Mouse (Mus musculus) neural tube, embryonic 13.5 days (tissue): ENCODE measurements around the gene Pltp. TPM values are rescaled to one million over a fixed set of nuclear protein-coding genes. Genes with fewer than 3 reads are reported as not detected.
A peak's percentile ranks its signal among the peaks of the same experiment; 100 is the strongest.
"Not testable (repeated sequence)": the region's sequence is repeated elsewhere in the genome, so short reads cannot be mapped to it uniquely, and the experiment has no call there.

Source experiments
- ATAC-seq: fragments of 200-750 bp; cut with Nextera tagmentation; 2 replicates; pipeline ENCODE4 v1.8.0; 2017; ENCODE audit warnings: low read depth, mild to moderate bottlenecking, moderate TSS enrichment, moderate library complexity
- H3K27ac ChIP-seq: fragments of 300-500 bp; sonication (generic); replicated peaks from 2 replicates; pipeline ENCODE4 v1.5.1; 2015; ENCODE audit warnings: moderate library complexity, mild to moderate bottlenecking, inconsistent platforms
- H3K27me3 ChIP-seq: fragments of 300-500 bp; sonication (generic); 2 replicates; pipeline ENCODE4 v1.6.1; 2015; ENCODE audit warnings: mild to moderate bottlenecking, inconsistent platforms
- H3K36me3 ChIP-seq: fragments of 300-500 bp; sonication (generic); 2 replicates; pipeline ENCODE4 v1.6.1; 2015; ENCODE audit warnings: mild to moderate bottlenecking, inconsistent platforms
- H3K4me1 ChIP-seq: fragments of 300-500 bp; sonication (generic); replicated peaks from 2 replicates; pipeline ENCODE4 v1.6.1; 2015; ENCODE audit warnings: inconsistent platforms
- H3K4me2 ChIP-seq: fragments of 300-500 bp; sonication (generic); 2 replicates; pipeline ENCODE4 v1.6.1; 2015; ENCODE audit warnings: inconsistent platforms, mild to moderate bottlenecking, moderate library complexity
- H3K4me3 ChIP-seq: fragments of 300-500 bp; sonication (generic); 2 replicates; pipeline ENCODE4 v1.5.1; 2015; ENCODE audit warnings: mild to moderate bottlenecking, inconsistent platforms
- H3K9ac ChIP-seq: fragments of 300-500 bp; sonication (generic); 2 replicates; pipeline ENCODE4 v1.6.1; 2015; ENCODE audit warnings: moderate library complexity, mild to moderate bottlenecking, inconsistent platforms
- H3K9me3 ChIP-seq: fragments of 300-500 bp; sonication (generic); 2 replicates; pipeline ENCODE4 v1.6.1; 2016; ENCODE audit warnings: inconsistent platforms
- WGBS: fragments of 180-500 bp; shearing (Covaris S2); methylation state at CpG from one replicate; pipeline ENCODE4 v1.1.7; 2015; 5-methylcytosine and 5-hydroxymethylcytosine counted together
- polyA plus RNA-seq: library from polyadenylated mRNA; unstranded; fragments of >200 nt; fragmentation: Nextera tagmentation; extraction: Ambion mirVana; gene quantifications from 2 replicates; pipeline ENCODE4 v1.2.1, GENCODE M21; 2015

The Pltp gene
- polyA plus RNA-seq, 1 experiment from 2014 or later: 132 TPM

DNA sequence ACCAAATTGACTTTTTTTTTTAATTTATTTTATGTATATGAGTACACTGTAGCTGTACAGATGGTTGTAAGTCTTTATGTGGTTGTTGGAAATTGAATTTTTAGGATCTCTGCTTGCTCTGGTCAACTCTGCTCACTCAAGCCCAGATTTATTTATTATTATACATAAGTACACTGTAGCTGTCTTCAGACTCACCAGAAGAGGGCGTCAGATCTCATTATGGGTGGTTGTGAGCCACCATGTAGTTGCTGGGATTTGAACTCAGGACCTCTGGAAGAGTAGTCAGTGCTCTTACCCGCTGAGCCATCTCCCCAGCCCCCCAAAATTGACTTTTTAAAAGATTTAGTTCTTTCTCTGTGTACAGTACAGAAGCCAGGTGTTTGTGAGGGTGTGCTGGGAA, 18.1 kb upstream of the Pltp start:
- not testable (repeated sequence) for H3K9ac ChIP-seq, H3K36me3 ChIP-seq, H3K27ac ChIP-seq, H3K27me3 ChIP-seq, H3K4me3 ChIP-seq, ATAC-seq, H3K4me2 ChIP-seq, H3K9me3 ChIP-seq
- WGBS: 44% methylated on average over 2 of the region's 2 CpGs
- H3K4me1 ChIP-seq: peaks cover 42% of the 10 kb centered on the region

- 7% methylated on average over 1 of the region's 1 CpGs for WGBS
- Histone ChIP-seq H3K9me3 (no peaks in the 10 kb centered on the region), H3K27me3 (no peaks in the 10 kb centered on the region), H3K4me3 (no peak overlapping the region), H3K4me1 (peaks cover 36% of the 10 kb centered on the region), H3K36me3 (no peaks in the 10 kb centered on the region), H3K9ac (no peak overlapping the region), H3K27ac (peak overlapping the region; percentile 69), H3K4me2 (no peak overlapping the region)
- ATAC-seq: no peak
These were observed 16.8 kb upstream of the Pltp start for GRCm38 (mm10) chr2:164874239-164874769.

GRCm38 (mm10) chr2:164873621-164874020, 16.1 kb upstream of the Pltp start:
- H3K9ac ChIP-seq: no peak overlapping the region
- H3K27me3 ChIP-seq: no peaks in the 10 kb centered on the region

GRCm38 (mm10) chr2:164871602-164872303, 14.2 kb upstream of the Pltp start:
- Histone ChIP-seq H3K9ac (no peak overlapping the region), H3K36me3 (no peaks in the 10 kb centered on the region), H3K4me1 (peaks cover 18% of the 10 kb centered on the region), H3K4me2 (no peak overlapping the region), H3K4me3 (no peak overlapping the region), H3K27ac (no peak overlapping the region), H3K27me3 (no peaks in the 10 kb centered on the region), H3K9me3 (0 out of 2 replicates have a peak, but pooled peaks cover 9% of the 10 kb centered on the region)
- WGBS: 68% methylated on average over 6 of the region's 6 CpGs
- ATAC-seq: no peak

More at GRCm38 (mm10) chr2:164873621-164874020, 16.1 kb upstream of the Pltp start:
- no peak overlapping the region for H3K4me2 ChIP-seq
- no peaks in the 10 kb centered on the region for H3K9me3 ChIP-seq
- H3K27ac ChIP-seq: peak overlapping the region; percentile 69
- no peak overlapping the region for H3K4me3 ChIP-seq
- H3K4me1 ChIP-seq: peaks cover 35% of the 10 kb centered on the region
- H3K36me3 ChIP-seq: no peaks in the 10 kb centered on the region
- ATAC-seq: no peak
- 50% methylated on average over 3 of the region's 3 CpGs for WGBS

DNA sequence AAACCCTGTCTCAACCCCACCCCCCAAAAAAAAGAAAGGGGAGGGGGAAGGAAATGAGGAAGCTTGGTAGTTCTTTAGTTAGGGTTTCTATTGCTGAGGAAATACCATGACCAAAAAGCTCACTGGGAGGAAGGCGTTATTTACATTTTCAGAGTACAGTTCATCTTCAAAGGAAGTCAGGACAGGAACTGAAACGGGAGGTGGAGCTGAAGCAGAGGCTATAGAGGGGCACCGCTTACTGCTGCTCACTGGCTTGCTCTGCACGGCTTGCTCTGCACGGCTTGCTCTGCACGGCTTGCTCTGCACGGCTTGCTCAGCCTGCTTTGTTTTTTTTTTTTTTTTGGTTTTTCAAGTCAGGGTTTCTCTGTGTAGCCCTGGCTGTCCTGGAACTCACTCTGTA, 11.0 kb upstream of the Pltp start:
- Histone ChIP-seq H3K36me3 (no peaks in the 10 kb centered on the region), H3K4me1 (no peaks in the 10 kb centered on the region), H3K27me3 (no peaks in the 10 kb centered on the region), H3K9ac (no peak overlapping the region), H3K4me2 (no peak overlapping the region), H3K9me3 (0 out of 2 replicates have a peak, but pooled peaks cover 9% of the 10 kb centered on the region), H3K4me3 (no peak overlapping the region), H3K27ac (no peak overlapping the region)
- 83% methylated on average over 7 of the region's 7 CpGs for WGBS
- no peak for ATAC-seq

DNA sequence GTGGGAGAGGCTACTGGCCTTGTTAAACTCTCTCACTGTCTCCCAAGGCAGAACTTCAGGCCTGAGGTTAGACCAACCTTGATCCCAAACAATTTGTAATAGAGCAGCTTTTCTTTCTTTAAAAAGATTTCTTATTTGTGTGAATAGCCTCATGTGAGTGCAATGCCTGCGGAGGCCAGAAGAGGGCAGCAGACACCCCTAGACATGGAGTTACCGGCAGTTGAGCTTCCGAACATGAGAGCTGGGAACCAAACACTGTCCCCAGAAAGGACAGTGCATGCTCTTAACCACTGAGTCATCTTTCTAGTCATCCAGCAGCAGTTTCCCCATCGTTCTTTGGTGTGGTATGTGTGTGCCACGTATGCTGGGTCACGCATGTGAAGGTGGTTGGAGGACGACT, 10.1 kb upstream of the Pltp start:
- no peak overlapping the region for H3K4me2 ChIP-seq
- no peaks in the 10 kb centered on the region for H3K4me1 ChIP-seq
- H3K27me3 ChIP-seq: no peaks in the 10 kb centered on the region
- no peak overlapping the region for H3K9ac ChIP-seq
- no peak overlapping the region for H3K4me3 ChIP-seq
- H3K36me3 ChIP-seq: no peaks in the 10 kb centered on the region
- WGBS: 89% methylated on average over 7 of the region's 7 CpGs
- H3K27ac ChIP-seq: no peak overlapping the region
- H3K9me3 ChIP-seq: 0 out of 2 replicates have a peak, but pooled peaks cover 9% of the 10 kb centered on the region
- no peak for ATAC-seq

DNA sequence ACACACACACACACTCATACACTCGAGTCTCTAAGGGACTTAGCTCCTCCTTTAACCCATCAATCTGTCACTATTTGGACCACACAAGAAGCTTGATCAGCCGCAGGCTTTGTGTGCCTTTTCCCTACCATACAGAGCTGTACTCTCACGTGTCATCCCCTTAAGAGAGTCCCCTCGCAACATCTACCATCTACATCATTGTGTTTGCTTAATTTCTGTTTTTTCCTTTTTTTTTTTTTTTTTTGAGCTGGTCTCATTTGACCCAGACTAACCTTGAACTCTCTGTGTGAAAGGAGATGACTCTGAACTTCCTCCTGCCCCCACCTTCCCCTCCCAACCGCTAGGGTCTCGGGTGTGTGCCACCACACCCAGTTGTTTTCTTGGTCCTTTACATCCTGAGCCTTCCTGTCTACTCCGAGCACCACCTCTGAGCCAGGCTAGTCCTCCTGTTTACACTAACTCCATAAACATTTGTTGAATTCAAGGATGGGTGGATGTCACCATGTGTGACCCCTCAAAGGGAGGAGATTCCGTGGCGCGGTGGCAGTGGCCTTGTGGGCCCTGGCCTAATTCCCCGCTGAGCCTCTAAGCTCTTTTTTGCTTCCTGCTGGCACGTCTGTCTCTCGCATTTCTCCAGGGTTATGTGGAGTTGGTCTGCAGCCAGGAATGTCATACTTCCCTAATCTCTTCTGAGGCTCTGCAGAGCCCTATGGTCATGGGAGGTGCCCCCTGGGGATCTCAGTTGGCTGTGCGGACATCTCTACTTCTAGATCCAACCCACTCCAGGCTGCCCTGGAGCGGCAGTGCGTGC, 9.4 kb upstream of the Pltp start:
- no peak overlapping the region for H3K9ac ChIP-seq
- H3K9me3 ChIP-seq: 0 out of 2 replicates have a peak, but pooled peaks cover 9% of the 10 kb centered on the region
- no peak overlapping the region for H3K4me2 ChIP-seq
- H3K4me1 ChIP-seq: peaks cover 6% of the 10 kb centered on the region
- WGBS: 56% methylated on average over 16 of the region's 16 CpGs
- H3K27me3 ChIP-seq: no peaks in the 10 kb centered on the region
- H3K36me3 ChIP-seq: no peaks in the 10 kb centered on the region
- no peak for ATAC-seq
- no peak overlapping the region for H3K4me3 ChIP-seq
- H3K27ac ChIP-seq: no peak overlapping the region

DNA sequence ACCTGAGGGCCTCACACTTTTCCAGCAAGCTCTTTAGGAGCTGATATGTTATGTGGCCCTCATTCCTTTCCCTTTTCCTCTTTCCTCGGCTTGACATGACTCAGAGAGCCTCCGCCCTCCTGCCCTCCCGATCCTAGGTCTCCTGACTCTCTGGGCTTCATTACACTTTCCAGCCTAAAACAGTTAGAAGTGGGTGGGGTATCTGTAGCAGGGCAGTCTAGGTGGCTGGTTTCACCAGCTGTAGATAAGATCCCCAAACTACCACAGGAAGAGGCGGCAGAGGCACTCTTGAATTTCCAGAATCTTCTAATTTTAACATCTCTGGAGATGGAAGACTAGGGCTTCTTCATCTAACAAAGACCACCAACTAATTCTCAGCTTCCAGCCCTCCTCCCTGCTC, 7.1 kb upstream of the Pltp start:
- WGBS: 90% methylated on average over 4 of the region's 4 CpGs
- no peak overlapping the region for H3K9ac ChIP-seq
- peaks cover 2% of the 10 kb centered on the region for H3K27me3 ChIP-seq
- H3K9me3 ChIP-seq: 0 out of 2 replicates have a peak, but pooled peaks cover 9% of the 10 kb centered on the region
- H3K27ac ChIP-seq: no peak overlapping the region
- no peaks in the 10 kb centered on the region for H3K36me3 ChIP-seq
- no peak for ATAC-seq
- H3K4me2 ChIP-seq: no peak overlapping the region
- H3K4me3 ChIP-seq: no peak overlapping the region
- H3K4me1 ChIP-seq: peaks cover 10% of the 10 kb centered on the region

- not testable (repeated sequence) for H3K4me3 ChIP-seq, H3K36me3 ChIP-seq, H3K9ac ChIP-seq, H3K9me3 ChIP-seq, H3K27ac ChIP-seq, H3K4me2 ChIP-seq, ATAC-seq
- Histone ChIP-seq H3K27me3 (peaks cover 12% of the 10 kb centered on the region), H3K4me1 (peaks cover 14% of the 10 kb centered on the region)
- WGBS: 89% methylated on average over 9 of the region's 9 CpGs
These were observed 5.9 kb upstream of the Pltp start for GRCm38 (mm10) chr2:164863411-164863810.

DNA sequence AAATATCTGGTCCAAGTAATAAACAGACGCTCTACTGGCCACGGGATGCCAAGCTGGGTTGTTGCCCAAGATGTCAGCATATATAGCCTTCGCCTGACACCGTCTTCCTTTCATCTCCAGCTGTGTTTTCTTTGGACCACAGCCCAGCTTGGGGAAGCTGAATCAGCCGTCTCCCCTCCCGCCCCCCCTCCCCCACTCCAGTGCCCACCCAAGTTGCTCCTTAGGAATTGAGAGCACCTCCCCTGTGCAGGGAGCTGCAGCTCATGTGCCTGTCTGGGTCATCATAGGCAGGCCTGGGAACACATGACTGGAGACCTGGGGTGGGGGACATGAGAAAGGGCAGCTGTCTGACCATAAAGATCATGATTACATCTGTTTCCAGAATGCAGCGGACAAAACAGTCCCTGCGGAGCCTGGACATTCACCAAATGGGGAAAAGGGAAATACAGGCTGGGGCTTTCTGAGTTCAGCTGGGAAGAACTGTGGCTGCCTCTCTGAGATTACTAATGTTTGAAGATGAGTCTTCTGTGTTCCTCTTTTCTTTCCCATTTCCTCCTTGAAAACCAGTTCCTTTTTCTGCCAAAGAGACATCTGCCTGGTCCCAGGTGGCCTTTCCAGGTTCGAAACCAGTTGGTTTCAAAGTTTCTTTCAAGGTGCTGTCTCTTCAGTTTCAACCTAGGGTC, 4.8 kb upstream of the Pltp start:
- peak; percentile 46; the same call in 1 of the 2 replicates for ATAC-seq
- H3K4me2 ChIP-seq: no peak overlapping the region
- H3K36me3 ChIP-seq: no peaks in the 10 kb centered on the region
- WGBS: 38% methylated on average over 9 of the region's 9 CpGs
- H3K9ac ChIP-seq: no peak overlapping the region
- H3K4me3 ChIP-seq: no peak overlapping the region
- H3K9me3 ChIP-seq: no peaks in the 10 kb centered on the region
- peaks cover 25% of the 10 kb centered on the region for H3K4me1 ChIP-seq
- H3K27ac ChIP-seq: peak overlapping the region; percentile 62; the same call in 1 of the 2 replicates
- H3K27me3 ChIP-seq: peaks cover 23% of the 10 kb centered on the region

- ATAC-seq: no peak
- Histone ChIP-seq H3K4me1 (peaks cover 37% of the 10 kb centered on the region), H3K27me3 (peaks cover 35% of the 10 kb centered on the region), H3K9ac (no peak overlapping the region), H3K4me3 (no peak overlapping the region), H3K9me3 (no peaks in the 10 kb centered on the region), H3K36me3 (no peaks in the 10 kb centered on the region), H3K4me2 (no peak overlapping the region), H3K27ac (peak overlapping the region; percentile 18; the same call in 1 of the 2 replicates)
- WGBS: 74% methylated on average over 4 of the region's 4 CpGs
These were observed 3.6 kb upstream of the Pltp start for GRCm38 (mm10) chr2:164861094-164861493.
